Mouse (Mus musculus) midbrain, embryonic 12.5 days (tissue): Measurements from ENCODE around the gene Wdr4. TPM values are rescaled to one million over a fixed set of nuclear protein-coding genes. Genes with fewer than 3 reads are reported as not detected.
A peak's percentile ranks its signal among the peaks of the same experiment; 100 is the strongest.

Experiments used
- ATAC-seq: fragments of 200-750 bp; cut with Nextera tagmentation; 2 replicates; pipeline ENCODE4 v1.8.0; 2017; ENCODE audit warnings: low read depth, moderate TSS enrichment, moderate library complexity; ENCODE audit not compliant: low FRiP score
- H3K27ac ChIP-seq: fragments of 300-500 bp; sonication (generic); replicated peaks from 2 replicates; pipeline ENCODE4 v1.5.1; 2016; ENCODE audit warnings: mild to moderate bottlenecking
- H3K27me3 ChIP-seq: fragments of 300-500 bp; sonication (generic); 2 replicates; pipeline ENCODE4 v1.6.1; 2016; ENCODE audit warnings: mild to moderate bottlenecking
- H3K36me3 ChIP-seq: fragments of 300-500 bp; sonication (generic); 2 replicates; pipeline ENCODE4 v1.6.1; 2016
- H3K4me1 ChIP-seq: fragments of 300-500 bp; sonication (generic); 2 replicates; pipeline ENCODE4 v1.6.1; 2016
- H3K4me2 ChIP-seq: fragments of 300-500 bp; sonication (generic); replicated peaks from 2 replicates; pipeline ENCODE4 v1.6.1; 2016; ENCODE audit warnings: mild to moderate bottlenecking, moderate library complexity
- H3K4me3 ChIP-seq: fragments of 300-500 bp; sonication (generic); 2 replicates; pipeline ENCODE4 v1.5.1; 2016; ENCODE audit warnings: mild to moderate bottlenecking
- H3K9ac ChIP-seq: fragments of 300-500 bp; sonication (generic); replicated peaks from 2 replicates; pipeline ENCODE4 v1.6.1; 2016; ENCODE audit warnings: mild to moderate bottlenecking, moderate library complexity
- H3K9me3 ChIP-seq: fragments of 300-500 bp; sonication (generic); 2 replicates; pipeline ENCODE4 v1.6.1; 2016; ENCODE audit warnings: mild to moderate bottlenecking
- whole genome bisulfite sequencing: fragments of 180-500 bp; shearing (Covaris S2); methylation state at CpG from one replicate; pipeline ENCODE4 v1.1.7; 2016; 5-methylcytosine and 5-hydroxymethylcytosine counted together
- polyA plus RNA-seq: library from polyadenylated mRNA; unstranded; fragments of >200 nt; fragmentation: Nextera tagmentation; extraction: Ambion mirVana; gene quantifications from 2 replicates; pipeline ENCODE4 v1.2.1, GENCODE M21; 2016

Wdr4 gene
- polyA plus RNA-seq, 1 experiment from 2014 or later: 42.2 TPM

DNA sequence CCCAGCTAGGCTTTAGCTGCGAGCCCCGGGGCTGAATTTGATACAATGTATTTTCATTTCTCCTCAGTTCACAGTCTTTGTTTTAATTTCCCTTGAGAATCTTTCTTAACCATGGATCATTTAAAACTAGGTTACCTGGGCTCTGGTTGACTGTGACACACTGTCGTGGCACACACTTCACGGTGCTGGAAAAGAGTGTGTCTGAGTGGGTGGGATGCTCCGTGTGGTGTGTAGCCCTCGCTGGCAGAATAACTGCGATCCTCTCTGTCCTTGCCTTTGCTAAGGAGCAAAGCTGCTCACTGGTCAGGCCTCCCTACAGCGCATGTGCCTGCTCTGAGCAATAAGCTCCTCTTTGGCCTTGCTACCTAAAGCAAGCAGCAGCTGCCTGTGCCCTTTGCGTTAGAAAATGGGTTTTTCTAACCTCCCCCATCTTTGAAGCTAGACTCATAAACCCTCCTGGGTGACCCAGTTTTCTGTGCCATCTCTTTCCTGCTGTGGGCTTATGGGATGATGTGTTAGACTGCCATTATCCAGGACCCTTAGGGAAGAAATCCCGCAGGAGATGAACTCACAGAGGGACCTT lies 33.1 kb downstream of the Wdr4 start:
- no peak overlapping the region for H3K9ac ChIP-seq
- no peaks in the 10 kb centered on the region for H3K27me3 ChIP-seq
- no peaks in the 10 kb centered on the region for H3K9me3 ChIP-seq
- peaks cover 9% of the 10 kb centered on the region for H3K4me1 ChIP-seq
- no peak overlapping the region for H3K4me2 ChIP-seq
- WGBS: 66% methylated on average over 10 of the region's 10 CpGs
- H3K4me3 ChIP-seq: no peak overlapping the region
- no peak for ATAC-seq
- H3K27ac ChIP-seq: peak overlapping the region; percentile 30
- no peaks in the 10 kb centered on the region for H3K36me3 ChIP-seq

DNA sequence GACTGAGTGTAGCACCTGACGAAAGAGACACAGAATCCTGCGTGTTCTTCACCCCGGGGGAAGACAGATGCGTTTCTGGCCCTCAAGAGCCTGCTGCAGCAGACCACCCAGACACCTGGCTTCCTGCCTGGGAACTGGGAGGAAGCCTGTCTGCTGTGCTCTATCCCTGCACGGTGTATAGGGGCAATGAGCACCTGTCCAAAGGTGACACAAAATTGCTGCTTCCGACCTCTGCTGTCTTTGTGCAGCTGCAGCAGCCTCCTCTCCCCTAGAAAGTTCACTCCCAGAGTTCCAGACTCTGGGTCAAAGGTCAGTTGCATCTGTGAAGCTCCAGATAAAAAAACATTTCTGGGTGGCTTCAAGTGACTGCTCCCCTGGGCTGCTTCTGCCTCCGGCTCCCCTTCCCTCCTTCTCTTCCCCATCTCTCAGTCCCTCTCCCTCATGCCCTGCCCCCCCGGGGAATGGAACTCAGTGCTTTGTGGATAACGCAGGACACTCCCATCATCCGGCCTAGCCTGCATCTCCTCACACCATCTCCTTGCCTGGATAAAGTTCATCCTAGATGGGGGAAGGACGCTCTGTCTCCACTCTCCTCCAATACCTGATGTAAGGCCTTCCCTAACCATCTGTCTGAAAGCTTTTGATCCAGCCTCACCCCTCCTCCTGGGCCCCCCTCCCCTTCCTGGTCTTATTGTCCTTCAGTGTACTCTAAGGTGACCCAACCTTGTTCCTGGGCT lies 40.5 kb downstream of the Wdr4 start:
- Histone ChIP-seq H3K4me3 (no peak overlapping the region), H3K27ac (no peak overlapping the region), H3K9me3 (no peaks in the 10 kb centered on the region), H3K9ac (no peak overlapping the region), H3K4me1 (no peaks in the 10 kb centered on the region), H3K36me3 (peaks cover 18% of the 10 kb centered on the region), H3K4me2 (no peak overlapping the region), H3K27me3 (no peaks in the 10 kb centered on the region)
- ATAC-seq: no peak
- WGBS: 69% methylated on average over 11 of the region's 11 CpGs

DNA sequence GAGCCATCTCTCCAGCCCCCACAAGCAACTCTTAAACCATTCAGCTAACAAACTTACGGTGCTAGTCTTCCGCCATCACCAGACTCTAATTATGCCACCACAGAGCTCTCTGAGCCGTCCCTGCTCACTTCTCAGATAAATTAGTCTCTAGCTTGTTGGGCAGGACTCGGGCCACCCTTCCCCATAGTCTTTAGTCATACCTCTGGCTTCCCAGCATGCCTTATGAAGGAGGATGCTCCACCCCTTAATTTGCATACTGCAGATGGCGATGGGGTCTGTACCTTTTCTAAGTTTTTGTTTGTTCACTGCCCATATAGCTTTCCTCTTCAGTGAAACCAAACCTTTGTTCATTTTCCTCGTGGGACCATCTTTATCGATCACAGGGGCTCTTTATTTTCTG lies 41.2 kb downstream of the Wdr4 start:
- H3K36me3 ChIP-seq: peaks cover 18% of the 10 kb centered on the region
- ATAC-seq: no peak
- H3K27ac ChIP-seq: no peak overlapping the region
- H3K9ac ChIP-seq: no peak overlapping the region
- H3K4me1 ChIP-seq: no peaks in the 10 kb centered on the region
- H3K9me3 ChIP-seq: no peaks in the 10 kb centered on the region
- H3K4me3 ChIP-seq: no peak overlapping the region
- H3K4me2 ChIP-seq: no peak overlapping the region
- 72% methylated on average over 7 of the region's 7 CpGs for WGBS
- H3K27me3 ChIP-seq: no peaks in the 10 kb centered on the region

DNA sequence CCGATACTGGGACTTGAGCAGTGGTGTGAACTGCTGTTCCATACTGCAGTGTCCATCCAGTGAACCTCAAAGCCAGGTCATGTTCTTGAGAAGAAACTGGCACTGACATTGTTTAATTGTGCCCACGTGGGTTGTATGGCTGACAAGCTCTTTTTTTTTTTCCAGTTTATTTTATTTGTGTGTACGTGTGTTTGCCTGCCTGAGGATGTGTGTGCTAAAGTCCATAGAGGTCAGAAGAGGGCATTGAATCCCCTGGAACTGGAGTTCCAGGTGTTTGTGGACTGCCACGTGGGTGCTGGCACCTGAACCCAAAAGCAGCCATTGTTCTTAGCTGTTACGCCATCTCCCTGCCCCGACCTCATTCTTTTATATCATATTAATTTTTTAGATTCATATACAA lies 45.4 kb downstream of the Wdr4 start:
- H3K27ac ChIP-seq: no peak overlapping the region
- H3K4me1 ChIP-seq: peaks cover 8% of the 10 kb centered on the region
- H3K36me3 ChIP-seq: peaks cover 51% of the 10 kb centered on the region
- H3K4me3 ChIP-seq: no peak overlapping the region
- H3K4me2 ChIP-seq: no peak overlapping the region
- no peaks in the 10 kb centered on the region for H3K9me3 ChIP-seq
- 83% methylated on average over 6 of the region's 6 CpGs for WGBS
- no peaks in the 10 kb centered on the region for H3K27me3 ChIP-seq
- no peak for ATAC-seq
- H3K9ac ChIP-seq: no peak overlapping the region

DNA sequence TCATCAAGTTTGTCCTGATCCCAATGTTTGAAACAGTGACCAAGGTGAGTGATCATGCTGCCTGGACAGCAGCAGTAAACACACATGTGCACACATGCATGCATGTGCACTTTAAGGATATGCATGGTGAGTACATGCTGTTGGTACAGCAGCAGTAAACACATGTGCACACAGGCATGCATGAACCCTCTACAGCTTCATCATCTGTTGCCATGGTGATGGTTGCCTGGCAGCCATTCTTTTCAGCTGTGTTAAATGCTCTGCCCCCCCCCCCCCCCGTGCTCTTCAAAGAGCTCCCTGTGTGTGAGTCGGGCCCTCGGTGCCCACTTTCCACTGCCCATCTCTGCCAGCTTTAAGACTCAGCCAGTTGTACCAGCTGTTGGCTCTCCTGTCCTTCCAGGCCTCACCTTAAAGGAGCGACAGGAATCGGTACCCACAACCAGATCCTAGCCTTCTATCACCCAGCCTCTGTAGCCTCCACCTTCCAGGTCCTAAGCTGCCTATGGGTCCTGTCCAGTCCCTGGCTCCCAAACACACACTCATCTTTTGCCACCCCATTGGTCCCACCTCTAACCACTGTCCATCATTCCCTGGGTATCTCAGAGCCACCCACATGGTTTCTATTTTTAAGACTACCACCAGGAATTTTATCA lies 48.9 kb downstream of the Wdr4 start:
- Histone ChIP-seq H3K9me3 (peaks cover 7% of the 10 kb centered on the region; the same call in 1 of the 2 replicates), H3K36me3 (peaks cover 72% of the 10 kb centered on the region), H3K9ac (no peak overlapping the region), H3K4me1 (peaks cover 8% of the 10 kb centered on the region), H3K27ac (no peak overlapping the region), H3K4me3 (no peak overlapping the region), H3K27me3 (no peaks in the 10 kb centered on the region), H3K4me2 (no peak overlapping the region)
- ATAC-seq: no peak
- 54% methylated on average over 5 of the region's 5 CpGs for WGBS

DNA sequence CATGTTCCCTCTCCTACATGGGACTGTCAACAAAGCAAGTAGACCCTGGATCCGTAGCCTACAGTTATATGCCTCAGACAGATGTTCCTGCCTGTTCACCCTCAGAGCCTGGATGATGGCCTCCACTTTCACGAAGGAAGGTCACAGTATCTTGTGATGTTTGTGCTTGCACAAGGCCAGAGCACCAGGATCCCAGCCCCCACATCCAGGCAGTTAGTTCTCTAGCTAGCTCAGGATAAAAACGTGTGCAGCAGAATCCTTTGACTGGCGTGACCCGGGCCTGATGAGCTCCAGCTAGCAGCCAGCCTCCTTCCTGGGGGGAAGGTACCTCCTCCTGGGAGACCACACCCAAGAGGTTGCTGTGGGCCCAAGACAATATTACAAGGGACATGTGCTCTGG lies 51.3 kb downstream of the Wdr4 start:
- 78% methylated on average over 5 of the region's 5 CpGs for WGBS
- H3K27me3 ChIP-seq: no peaks in the 10 kb centered on the region
- H3K9ac ChIP-seq: no peak overlapping the region
- peaks cover 64% of the 10 kb centered on the region for H3K36me3 ChIP-seq
- H3K4me3 ChIP-seq: no peak overlapping the region
- H3K9me3 ChIP-seq: peaks cover 7% of the 10 kb centered on the region; the same call in 1 of the 2 replicates
- no peak overlapping the region for H3K4me2 ChIP-seq
- ATAC-seq: no peak
- H3K27ac ChIP-seq: no peak overlapping the region
- H3K4me1 ChIP-seq: peaks cover 8% of the 10 kb centered on the region

DNA sequence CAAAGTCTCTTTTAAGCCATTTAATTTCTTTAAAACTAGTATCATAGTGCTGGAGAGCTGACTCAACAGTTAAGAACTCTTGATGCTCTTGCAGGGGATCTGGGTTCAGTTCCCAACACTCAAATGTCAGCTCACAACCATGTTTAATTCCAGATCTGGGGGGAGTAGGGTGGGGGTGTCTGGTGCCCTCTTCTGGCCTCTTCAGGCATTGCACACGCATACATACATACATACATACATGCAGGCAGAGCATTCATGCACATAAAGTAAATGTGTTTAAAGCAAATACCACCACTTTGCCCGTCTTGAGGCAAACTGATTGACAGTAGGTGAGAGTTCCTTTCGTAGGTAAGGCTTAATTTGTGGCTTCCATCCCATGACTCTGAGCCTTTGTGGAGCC lies 52.9 kb downstream of the Wdr4 start:
- no peak for ATAC-seq
- 96% methylated on average over 3 of the region's 3 CpGs for WGBS
- peaks cover 59% of the 10 kb centered on the region for H3K36me3 ChIP-seq

DNA sequence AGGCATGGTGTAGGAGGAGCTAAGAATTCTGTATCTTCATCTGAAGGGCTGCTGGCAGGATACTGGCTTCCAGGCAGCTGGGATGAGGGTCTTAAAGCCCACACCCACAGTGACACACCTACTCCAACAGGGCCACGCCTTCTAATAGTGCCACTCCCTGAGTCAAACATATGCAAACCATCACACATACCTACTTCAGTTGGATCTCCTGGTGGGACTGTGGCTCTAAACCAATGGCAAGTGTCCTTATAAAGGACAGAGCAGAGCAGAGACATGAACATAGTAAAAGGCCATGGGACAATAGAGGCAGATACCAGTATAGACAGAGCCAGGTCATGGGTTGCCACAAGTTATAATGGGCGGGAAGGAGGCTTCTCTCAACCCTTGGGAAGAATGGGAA lies 57.3 kb downstream of the Wdr4 start:
- no peaks in the 10 kb centered on the region; the same call in 1 of the 2 replicates for H3K4me1 ChIP-seq
- WGBS: 89% methylated on average over 2 of the region's 2 CpGs
- no peak overlapping the region for H3K4me3 ChIP-seq
- H3K9me3 ChIP-seq: peaks cover 7% of the 10 kb centered on the region; the same call in 1 of the 2 replicates
- peaks cover 37% of the 10 kb centered on the region for H3K36me3 ChIP-seq
- no peaks in the 10 kb centered on the region for H3K27me3 ChIP-seq
- no peak overlapping the region for H3K9ac ChIP-seq
- no peak for ATAC-seq
- no peak overlapping the region for H3K27ac ChIP-seq
- H3K4me2 ChIP-seq: no peak overlapping the region

More for the DNA sequence above, 52.9 kb downstream of the Wdr4 start:
- Histone ChIP-seq H3K9me3 (peaks cover 7% of the 10 kb centered on the region; the same call in 1 of the 2 replicates), H3K4me3 (no peak overlapping the region), H3K27ac (no peak overlapping the region), H3K27me3 (no peaks in the 10 kb centered on the region), H3K4me1 (peaks cover 8% of the 10 kb centered on the region), H3K9ac (no peak overlapping the region), H3K4me2 (no peak overlapping the region)

DNA sequence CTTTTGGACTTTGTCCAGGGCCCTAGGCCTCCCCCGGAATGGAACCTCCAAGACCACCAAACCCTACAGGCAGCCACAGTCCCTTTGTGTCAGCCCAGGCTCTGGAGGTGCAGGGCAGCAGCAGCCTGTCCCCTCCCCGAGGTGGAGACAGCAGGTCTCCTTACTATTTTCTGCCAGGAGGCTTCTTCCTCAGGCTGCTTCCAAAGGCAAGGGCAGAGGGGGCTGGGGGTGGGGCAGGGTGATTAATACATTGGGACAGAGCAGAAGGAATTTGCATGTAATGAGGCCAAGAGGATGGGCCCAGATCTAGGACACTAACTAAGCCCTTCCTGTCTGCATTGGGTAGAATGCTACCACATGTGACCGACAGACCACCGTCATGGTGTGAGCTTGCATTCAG lies 59.4 kb downstream of the Wdr4 start:
- Histone ChIP-seq H3K9me3 (no peaks in the 10 kb centered on the region), H3K9ac (no peak overlapping the region), H3K27me3 (no peaks in the 10 kb centered on the region), H3K4me1 (no peaks in the 10 kb centered on the region; the same call in 1 of the 2 replicates), H3K4me2 (no peak overlapping the region), H3K27ac (no peak overlapping the region), H3K4me3 (no peak overlapping the region), H3K36me3 (peaks cover 32% of the 10 kb centered on the region)
- no peak for ATAC-seq
- WGBS: 74% methylated on average over 4 of the region's 4 CpGs

DNA sequence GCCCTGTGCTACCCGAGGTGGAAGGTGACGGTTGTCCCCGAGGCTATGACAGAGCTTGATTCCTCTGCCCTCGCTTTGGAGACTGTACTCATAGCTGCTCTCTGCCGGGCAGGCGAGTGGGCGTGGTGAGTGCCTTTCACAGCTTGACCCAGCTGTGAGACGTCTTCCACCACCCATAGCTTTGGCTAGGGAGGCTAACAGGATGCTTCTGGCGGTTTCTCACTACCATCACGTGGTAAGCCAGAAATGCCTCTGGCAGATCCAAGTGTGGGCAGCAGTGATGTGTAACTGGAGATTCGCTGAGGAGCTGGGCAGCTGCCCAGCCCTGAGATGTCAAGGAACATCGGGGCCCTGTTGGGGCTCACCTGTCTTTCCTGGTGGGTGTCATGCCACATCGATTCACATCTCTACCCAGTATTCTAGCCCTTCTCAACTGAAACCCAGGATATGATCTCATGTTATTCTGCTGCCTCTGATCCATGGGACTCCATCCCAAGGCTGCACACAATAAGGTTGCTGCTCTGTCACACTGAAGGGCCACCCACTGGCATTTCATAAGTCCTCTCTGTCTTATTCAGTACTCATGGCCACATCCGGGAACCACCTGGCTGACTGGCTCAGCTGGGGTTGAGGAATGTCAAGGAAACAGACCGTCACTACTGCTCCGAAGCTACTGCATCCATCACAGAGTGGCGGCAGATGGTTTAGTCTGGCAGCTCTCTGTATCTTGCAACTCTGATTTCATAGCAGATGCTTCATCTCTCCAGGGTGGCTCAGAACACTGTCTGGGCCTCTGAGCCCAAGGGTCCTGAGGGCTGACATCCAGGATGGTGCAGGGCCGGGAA lies 62.8 kb downstream of the Wdr4 start:
- 85% methylated on average over 18 of the region's 18 CpGs for WGBS
- Histone ChIP-seq H3K36me3 (peaks cover 34% of the 10 kb centered on the region), H3K27me3 (no peaks in the 10 kb centered on the region), H3K9ac (no peak overlapping the region), H3K27ac (no peak overlapping the region), H3K9me3 (no peaks in the 10 kb centered on the region), H3K4me2 (no peak overlapping the region), H3K4me1 (no peaks in the 10 kb centered on the region; the same call in 1 of the 2 replicates), H3K4me3 (no peak overlapping the region)
- no peak for ATAC-seq

DNA sequence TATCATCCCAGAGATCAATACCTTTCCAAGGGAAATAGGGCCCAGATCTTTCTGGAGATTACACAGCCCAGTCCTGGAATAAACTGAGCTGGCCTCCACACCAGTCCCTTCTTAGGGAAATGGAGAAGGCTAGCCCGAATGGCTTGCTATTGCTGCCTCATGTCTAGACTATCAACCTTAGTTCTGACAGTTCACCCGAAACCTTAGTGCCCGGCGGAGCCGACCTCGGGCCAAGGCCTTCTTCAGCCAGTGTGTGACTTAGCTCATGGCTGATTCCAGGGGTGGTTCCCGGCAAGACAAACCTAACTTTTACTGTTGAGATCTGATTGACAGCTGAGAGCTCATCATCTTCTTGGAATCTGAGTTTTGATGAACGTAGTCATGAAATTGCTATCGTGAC lies 65.7 kb downstream of the Wdr4 start:
- Histone ChIP-seq H3K4me1 (peaks cover 12% of the 10 kb centered on the region; the same call in 1 of the 2 replicates), H3K27ac (no peak overlapping the region), H3K4me2 (no peak overlapping the region), H3K27me3 (no peaks in the 10 kb centered on the region), H3K36me3 (peaks cover 31% of the 10 kb centered on the region), H3K4me3 (no peak overlapping the region), H3K9me3 (no peaks in the 10 kb centered on the region), H3K9ac (no peak overlapping the region)
- WGBS: 91% methylated on average over 9 of the region's 9 CpGs
- ATAC-seq: no peak
